Mouse (Mus musculus) embryonic facial prominence, embryonic 15.5 days (tissue): ENCODE measurements at regions not wholly inside any gene's neighbourhood (a gene's known extent, or its start where the extent isn't known, plus 50 kb on each side); places are given as distances from the start of the nearest gene placed in this dataset.

Source experiments
- ATAC-seq: fragments of 200-750 bp; cut with Nextera tagmentation; 2 replicates; pipeline ENCODE4 v1.8.0; 2017; ENCODE audit warnings: low read depth, moderate TSS enrichment; ENCODE audit not compliant: insufficient number of reproducible peaks, low FRiP score, low TSS enrichment
- H3K27ac ChIP-seq: fragments of 300-500 bp; sonication (generic); replicated peaks from 2 replicates; pipeline ENCODE4 v1.5.1; 2015; ENCODE audit warnings: mild to moderate bottlenecking, inconsistent platforms
- H3K27me3 ChIP-seq: fragments of 300-500 bp; sonication (generic); 2 replicates; pipeline ENCODE4 v1.6.1; 2015; ENCODE audit warnings: inconsistent platforms
- H3K36me3 ChIP-seq: fragments of 300-500 bp; sonication (generic); 2 replicates; pipeline ENCODE4 v1.6.1; 2015; ENCODE audit warnings: mild to moderate bottlenecking, inconsistent platforms
- H3K4me1 ChIP-seq: fragments of 300-500 bp; sonication (generic); 2 replicates; pipeline ENCODE4 v1.6.1; 2015; ENCODE audit warnings: inconsistent platforms
- H3K4me2 ChIP-seq: fragments of 300-500 bp; sonication (generic); replicated peaks from 2 replicates; pipeline ENCODE4 v1.6.1; 2015; ENCODE audit warnings: mild to moderate bottlenecking, inconsistent platforms
- H3K4me3 ChIP-seq: fragments of 300-500 bp; sonication (generic); replicated peaks from 2 replicates; pipeline ENCODE4 v1.5.1; 2015; ENCODE audit warnings: mild to moderate bottlenecking, inconsistent platforms
- H3K9ac ChIP-seq: fragments of 300-500 bp; sonication (generic); 2 replicates; pipeline ENCODE4 v1.6.1; 2015; ENCODE audit warnings: inconsistent platforms
- H3K9me3 ChIP-seq: fragments of 300-500 bp; sonication (generic); replicated peaks from 2 replicates; pipeline ENCODE4 v1.6.1; 2016; ENCODE audit warnings: inconsistent platforms
- WGBS: fragments of 180-500 bp; shearing (Covaris S2); methylation state at CpG from one replicate; pipeline ENCODE4 v1.1.7; 2015; 5-methylcytosine and 5-hydroxymethylcytosine counted together

GRCm38 (mm10) chr3:58128059-58128458, 280.2 kb upstream of the Pfn2 start:
- Histone ChIP-seq H3K4me1 (0 out of 2 replicates have a peak, but pooled peaks cover 5% of the 10 kb centered on the region), H3K9ac (no peak overlapping the region), H3K9me3 (no peaks in the 10 kb centered on the region), H3K27ac (no peak overlapping the region), H3K4me3 (no peak overlapping the region), H3K27me3 (no peaks in the 10 kb centered on the region), H3K36me3 (no peaks in the 10 kb centered on the region), H3K4me2 (no peak overlapping the region)
- no peak for ATAC-seq
- WGBS = 77% methylated on average over 8 of the region's 8 CpGs

GRCm38 (mm10) chr3:58129358-58129903, 281.6 kb upstream of the Pfn2 start:
- Histone ChIP-seq H3K27ac (no peak overlapping the region), H3K4me2 (no peak overlapping the region), H3K4me3 (no peak overlapping the region), H3K4me1 (0 out of 2 replicates have a peak, but pooled peaks cover 5% of the 10 kb centered on the region), H3K36me3 (no peaks in the 10 kb centered on the region), H3K9me3 (no peaks in the 10 kb centered on the region), H3K27me3 (no peaks in the 10 kb centered on the region), H3K9ac (no peak overlapping the region)
- no peak for ATAC-seq
- WGBS = 37% methylated on average over 6 of the region's 6 CpGs

GRCm38 (mm10) chr3:58135607-58136365, 278.7 kb upstream of the Tsc22d2 start:
- WGBS = 15% methylated on average over 10 of the region's 10 CpGs
- Histone ChIP-seq H3K27ac (0 out of 2 replicates have a peak overlapping the region, but pooled peaks have one; percentile 28), H3K36me3 (no peaks in the 10 kb centered on the region), H3K4me2 (no peak overlapping the region), H3K4me1 (peaks cover 11% of the 10 kb centered on the region), H3K4me3 (no peak overlapping the region), H3K9me3 (no peaks in the 10 kb centered on the region), H3K9ac (no peak overlapping the region), H3K27me3 (no peaks in the 10 kb centered on the region)
- peak; percentile 73 for ATAC-seq

- Histone ChIP-seq H3K9ac (no peak overlapping the region), H3K4me2 (no peak overlapping the region), H3K4me1 (peaks cover 11% of the 10 kb centered on the region), H3K27ac (no peak overlapping the region), H3K27me3 (no peaks in the 10 kb centered on the region), H3K9me3 (no peaks in the 10 kb centered on the region), H3K4me3 (no peak overlapping the region), H3K36me3 (no peaks in the 10 kb centered on the region)
- no peak for ATAC-seq
- WGBS = 73% methylated on average over 8 of the region's 8 CpGs
Measured at GRCm38 (mm10) chr3:58138726-58139585, 275.6 kb upstream of the Tsc22d2 start.

GRCm38 (mm10) chr3:58146108-58146507, 268.4 kb upstream of the Tsc22d2 start:
- H3K36me3 ChIP-seq = no peaks in the 10 kb centered on the region
- no peaks in the 10 kb centered on the region for H3K4me1 ChIP-seq
- no peak overlapping the region for H3K9ac ChIP-seq
- ATAC-seq = no peak
- H3K27me3 ChIP-seq = no peaks in the 10 kb centered on the region
- H3K27ac ChIP-seq = no peak overlapping the region
- whole genome bisulfite sequencing = 50% methylated on average over 3 of the region's 3 CpGs
- H3K9me3 ChIP-seq = no peaks in the 10 kb centered on the region
- no peak overlapping the region for H3K4me3 ChIP-seq
- no peak overlapping the region for H3K4me2 ChIP-seq

- no peak overlapping the region for H3K27ac ChIP-seq
- 33% methylated on average over 1 of the region's 1 CpGs for WGBS
- H3K27me3 ChIP-seq = no peaks in the 10 kb centered on the region
- no peak overlapping the region for H3K4me2 ChIP-seq
- no peaks in the 10 kb centered on the region for H3K4me1 ChIP-seq
- no peaks in the 10 kb centered on the region for H3K36me3 ChIP-seq
- no peak overlapping the region for H3K9ac ChIP-seq
- no peaks in the 10 kb centered on the region for H3K9me3 ChIP-seq
- ATAC-seq = no peak
- H3K4me3 ChIP-seq = no peak overlapping the region
Measured at GRCm38 (mm10) chr3:58146762-58147161, 267.8 kb upstream of the Tsc22d2 start.

GRCm38 (mm10) chr3:58153141-58153540, 261.4 kb upstream of the Tsc22d2 start:
- 81% methylated on average over 3 of the region's 3 CpGs for WGBS
- no peak overlapping the region for H3K27ac ChIP-seq
- peaks cover under 1% of the 10 kb centered on the region; the same call in 1 of the 2 replicates for H3K4me1 ChIP-seq

GRCm38 (mm10) chr3:58153874-58154756, 260.4 kb upstream of the Tsc22d2 start:
- Histone ChIP-seq H3K4me2 (peak overlapping the region; percentile 24), H3K27me3 (no peaks in the 10 kb centered on the region), H3K9me3 (no peaks in the 10 kb centered on the region), H3K4me1 (peaks cover 3% of the 10 kb centered on the region; the same call in 1 of the 2 replicates), H3K36me3 (no peaks in the 10 kb centered on the region), H3K27ac (no peak overlapping the region), H3K9ac (no peak overlapping the region), H3K4me3 (no peak overlapping the region)
- no peak for ATAC-seq
- WGBS = 56% methylated on average over 21 of the region's 21 CpGs

More at GRCm38 (mm10) chr3:58153141-58153540, 261.4 kb upstream of the Tsc22d2 start:
- H3K4me3 ChIP-seq = no peak overlapping the region
- no peak for ATAC-seq
- no peaks in the 10 kb centered on the region for H3K36me3 ChIP-seq
- no peaks in the 10 kb centered on the region for H3K9me3 ChIP-seq
- no peak overlapping the region for H3K9ac ChIP-seq
- no peak overlapping the region for H3K4me2 ChIP-seq
- no peaks in the 10 kb centered on the region for H3K27me3 ChIP-seq

GRCm38 (mm10) chr3:58159384-58159783, 255.1 kb upstream of the Tsc22d2 start:
- no peak for ATAC-seq
- no peaks in the 10 kb centered on the region for H3K27me3 ChIP-seq
- H3K4me3 ChIP-seq = no peak overlapping the region
- no peak overlapping the region for H3K27ac ChIP-seq
- WGBS = 55% methylated on average over 3 of the region's 3 CpGs
- no peaks in the 10 kb centered on the region for H3K36me3 ChIP-seq
- H3K4me2 ChIP-seq = no peak overlapping the region
- H3K9ac ChIP-seq = no peak overlapping the region
- H3K9me3 ChIP-seq = no peaks in the 10 kb centered on the region
- peaks cover 11% of the 10 kb centered on the region; the same call in 1 of the 2 replicates for H3K4me1 ChIP-seq

GRCm38 (mm10) chr3:58162238-58162637, 252.3 kb upstream of the Tsc22d2 start:
- no peaks in the 10 kb centered on the region for H3K9me3 ChIP-seq
- H3K4me3 ChIP-seq = no peak overlapping the region
- no peaks in the 10 kb centered on the region for H3K27me3 ChIP-seq
- no peak for ATAC-seq
- no peak overlapping the region for H3K9ac ChIP-seq
- peaks cover 11% of the 10 kb centered on the region; the same call in 1 of the 2 replicates for H3K4me1 ChIP-seq
- 34% methylated on average over 10 of the region's 10 CpGs for WGBS
- H3K36me3 ChIP-seq = no peaks in the 10 kb centered on the region
- no peak overlapping the region for H3K4me2 ChIP-seq
- H3K27ac ChIP-seq = no peak overlapping the region
